Mouse (Mus musculus) heart, embryonic 16.5 days (tissue): ENCODE results near the gene Galns. TPM values are rescaled to one million over a fixed set of nuclear protein-coding genes. Genes with fewer than 3 reads are reported as not detected.

Source experiments
- ATAC-seq: fragments of 200-750 bp; cut with Nextera tagmentation; replicated peaks from 2 replicates; pipeline ENCODE4 v1.8.0; 2017; ENCODE audit warnings: moderate number of reproducible peaks; ENCODE audit not compliant: insufficient read depth, low FRiP score; ENCODE audit errors: extremely low read depth
- H3K27ac ChIP-seq: fragments of 300-500 bp; sonication (generic); 2 replicates; pipeline ENCODE4 v1.5.1; 2014; ENCODE audit warnings: mild to moderate bottlenecking, low read length, control low read depth, moderate library complexity
- H3K27me3 ChIP-seq: fragments of 300-500 bp; sonication (generic); 2 replicates; pipeline ENCODE4 v1.6.1; 2014; ENCODE audit warnings: low read length, mixed read lengths; ENCODE audit not compliant: control insufficient read depth, insufficient read depth
- H3K36me3 ChIP-seq: fragments of 300-500 bp; sonication (generic); 2 replicates; pipeline ENCODE4 v1.6.1; 2014; ENCODE audit not compliant: control insufficient read depth, insufficient read depth
- H3K4me1 ChIP-seq: fragments of 300-500 bp; sonication (generic); 2 replicates; pipeline ENCODE4 v1.6.1; 2014; ENCODE audit warnings: low read length, mixed read lengths; ENCODE audit not compliant: control insufficient read depth, insufficient read depth
- H3K4me2 ChIP-seq: fragments of 300-500 bp; sonication (generic); 2 replicates; pipeline ENCODE4 v1.6.1; 2014; ENCODE audit warnings: low read depth, mild to moderate bottlenecking, control low read depth, low read length
- H3K4me3 ChIP-seq: fragments of 300-500 bp; sonication (generic); 2 replicates; pipeline ENCODE4 v1.5.1; 2014; ENCODE audit warnings: mild to moderate bottlenecking, control low read depth, low read length
- H3K9ac ChIP-seq: fragments of 300-500 bp; sonication (generic); 2 replicates; pipeline ENCODE4 v1.6.1; 2014; ENCODE audit warnings: low read length, control low read depth
- H3K9me3 ChIP-seq: fragments of 300-500 bp; sonication (generic); replicated peaks from 2 replicates; pipeline ENCODE4 v1.6.1; 2016; ENCODE audit warnings: low read length; ENCODE audit not compliant: control insufficient read depth
- WGBS: fragments of 180-500 bp; shearing (Covaris S2); extraction: QIAGEN DNeasy Blood & Tissue Kit; methylation state at CpG from one replicate; pipeline ENCODE4 v1.1.7; 2014; 5-methylcytosine and 5-hydroxymethylcytosine counted together
- polyA plus RNA-seq: library from polyadenylated mRNA; unstranded; fragments of >200 nt; fragmentation: Nextera tagmentation; extraction: Ambion mirVana; gene quantifications from 2 replicates; pipeline ENCODE4 v1.2.1, GENCODE M21; 2015

Galns gene
- polyA plus RNA-seq, 1 experiment from 2014 or later, result 10.4 TPM

GRCm38 (mm10) chr8:122546811-122547453 lies 64.3 kb downstream of the Galns start:
- ATAC-seq, result no peak
- Histone ChIP-seq H3K4me3 (peak overlapping the region; percentile 13; the same call in 1 of the 2 replicates), H3K36me3 (no peaks in the 10 kb centered on the region), H3K4me2 (peak overlapping the region; percentile 92), H3K9ac (peak overlapping the region; percentile 63), H3K27me3 (no peaks in the 10 kb centered on the region), H3K9me3 (no peaks in the 10 kb centered on the region), H3K27ac (peak overlapping the region; percentile 78), H3K4me1 (peaks cover 36% of the 10 kb centered on the region)
- 43% methylated on average over 24 of the region's 24 CpGs for WGBS

GRCm38 (mm10) chr8:122546066-122546755 lies 65.1 kb downstream of the Galns start:
- 56% methylated on average over 7 of the region's 7 CpGs for WGBS
- ATAC-seq, result no peak
- H3K4me1 ChIP-seq, result peaks cover 36% of the 10 kb centered on the region

GRCm38 (mm10) chr8:122544138-122544537 lies 67.1 kb downstream of the Galns start:
- Histone ChIP-seq H3K4me2 (no peak overlapping the region), H3K27me3 (no peaks in the 10 kb centered on the region), H3K9ac (no peak overlapping the region), H3K36me3 (no peaks in the 10 kb centered on the region), H3K27ac (no peak overlapping the region), H3K4me3 (no peak overlapping the region), H3K4me1 (peaks cover 34% of the 10 kb centered on the region), H3K9me3 (no peaks in the 10 kb centered on the region)
- no peak for ATAC-seq
- 84% methylated on average over 8 of the region's 8 CpGs for WGBS

More at GRCm38 (mm10) chr8:122546066-122546755, 65.1 kb downstream of the Galns start:
- H3K4me3 ChIP-seq, result no peak overlapping the region
- no peak overlapping the region; the same call in 1 of the 2 replicates for H3K4me2 ChIP-seq
- no peaks in the 10 kb centered on the region for H3K36me3 ChIP-seq
- H3K27me3 ChIP-seq, result no peaks in the 10 kb centered on the region
- peak overlapping the region; percentile 63 for H3K9ac ChIP-seq
- H3K9me3 ChIP-seq, result no peaks in the 10 kb centered on the region
- peak overlapping the region; percentile 78 for H3K27ac ChIP-seq

GRCm38 (mm10) chr8:122538310-122539076 lies 72.8 kb downstream of the Galns start:
- peaks cover 19% of the 10 kb centered on the region for H3K4me1 ChIP-seq
- no peak overlapping the region for H3K4me2 ChIP-seq
- H3K4me3 ChIP-seq, result no peak overlapping the region
- no peak overlapping the region for H3K9ac ChIP-seq
- no peaks in the 10 kb centered on the region for H3K27me3 ChIP-seq
- WGBS, result 83% methylated on average over 9 of the region's 9 CpGs
- ATAC-seq, result no peak
- no peaks in the 10 kb centered on the region for H3K36me3 ChIP-seq
- H3K9me3 ChIP-seq, result 0 out of 2 replicates have a peak, but pooled peaks cover 2% of the 10 kb centered on the region
- no peak overlapping the region for H3K27ac ChIP-seq

GRCm38 (mm10) chr8:122537812-122538211 lies 73.5 kb downstream of the Galns start:
- H3K27me3 ChIP-seq, result no peaks in the 10 kb centered on the region
- no peak overlapping the region for H3K9ac ChIP-seq
- H3K36me3 ChIP-seq, result no peaks in the 10 kb centered on the region
- peaks cover 19% of the 10 kb centered on the region for H3K4me1 ChIP-seq
- 61% methylated on average over 2 of the region's 2 CpGs for WGBS
- no peak overlapping the region for H3K4me2 ChIP-seq
- ATAC-seq, result no peak
- peak overlapping the region; percentile 66; the same call in 1 of the 2 replicates for H3K27ac ChIP-seq
- no peak overlapping the region for H3K4me3 ChIP-seq
- H3K9me3 ChIP-seq, result 0 out of 2 replicates have a peak, but pooled peaks cover 2% of the 10 kb centered on the region

- Histone ChIP-seq H3K27me3 (no peaks in the 10 kb centered on the region), H3K27ac (peak overlapping the region; percentile 66), H3K4me2 (0 out of 2 replicates have a peak overlapping the region, but pooled peaks have one; percentile 4), H3K4me3 (no peak overlapping the region), H3K4me1 (peaks cover 19% of the 10 kb centered on the region), H3K9ac (peak overlapping the region; percentile 52; the same call in 1 of the 2 replicates), H3K9me3 (0 out of 2 replicates have a peak, but pooled peaks cover 2% of the 10 kb centered on the region), H3K36me3 (no peaks in the 10 kb centered on the region)
- ATAC-seq, result peak; percentile 53
- 17% methylated on average over 6 of the region's 6 CpGs for WGBS
These were observed 74.2 kb downstream of the Galns start for GRCm38 (mm10) chr8:122537033-122537432.

GRCm38 (mm10) chr8:122531312-122531711 lies 80.0 kb downstream of the Galns start:
- Histone ChIP-seq H3K27ac (peak overlapping the region; percentile 79), H3K36me3 (no peaks in the 10 kb centered on the region), H3K4me1 (peaks cover 22% of the 10 kb centered on the region), H3K27me3 (no peaks in the 10 kb centered on the region), H3K4me3 (no peak overlapping the region), H3K9me3 (no peaks in the 10 kb centered on the region), H3K4me2 (peak overlapping the region; percentile 14; the same call in 1 of the 2 replicates), H3K9ac (peak overlapping the region; percentile 51; the same call in 1 of the 2 replicates)
- 54% methylated on average over 8 of the region's 8 CpGs for WGBS
- ATAC-seq, result peak; percentile 45

- Histone ChIP-seq H3K27ac (no peak overlapping the region), H3K4me1 (peaks cover 41% of the 10 kb centered on the region), H3K4me2 (no peak overlapping the region), H3K4me3 (no peak overlapping the region), H3K9ac (no peak overlapping the region), H3K36me3 (no peaks in the 10 kb centered on the region), H3K27me3 (no peaks in the 10 kb centered on the region), H3K9me3 (no peaks in the 10 kb centered on the region)
- WGBS, result 88% methylated on average over 4 of the region's 4 CpGs
- ATAC-seq, result no peak
These were observed 82.1 kb downstream of the Galns start for GRCm38 (mm10) chr8:122529159-122529558.
